Mouse (Mus musculus) adrenal gland, adult 8-10 months (tissue): ENCODE data around the gene Acin1. TPM values are rescaled to one million over a fixed set of nuclear protein-coding genes. Genes with fewer than 3 reads are reported as not detected.

Source experiments
- DNase-seq: peaks from one replicate; pipeline ENCODE4 v3.0.0; 2022
- microRNA-seq, 2 experiments: library from miRNA; unstranded; fragments of <30 nt; microRNA quantifications; one replicate each; pipeline ENCODE4 v1.2.0; 2022
- total RNA-seq, 4 experiments: library from RNA; stranded (reverse); gene quantifications; 2 replicates each; pipeline ENCODE4 v1.2.4; 2022

Acin1 gene
- total RNA-seq, 4 experiments from 2014 or later: 140 to 305 (median 208) TPM

DNA sequence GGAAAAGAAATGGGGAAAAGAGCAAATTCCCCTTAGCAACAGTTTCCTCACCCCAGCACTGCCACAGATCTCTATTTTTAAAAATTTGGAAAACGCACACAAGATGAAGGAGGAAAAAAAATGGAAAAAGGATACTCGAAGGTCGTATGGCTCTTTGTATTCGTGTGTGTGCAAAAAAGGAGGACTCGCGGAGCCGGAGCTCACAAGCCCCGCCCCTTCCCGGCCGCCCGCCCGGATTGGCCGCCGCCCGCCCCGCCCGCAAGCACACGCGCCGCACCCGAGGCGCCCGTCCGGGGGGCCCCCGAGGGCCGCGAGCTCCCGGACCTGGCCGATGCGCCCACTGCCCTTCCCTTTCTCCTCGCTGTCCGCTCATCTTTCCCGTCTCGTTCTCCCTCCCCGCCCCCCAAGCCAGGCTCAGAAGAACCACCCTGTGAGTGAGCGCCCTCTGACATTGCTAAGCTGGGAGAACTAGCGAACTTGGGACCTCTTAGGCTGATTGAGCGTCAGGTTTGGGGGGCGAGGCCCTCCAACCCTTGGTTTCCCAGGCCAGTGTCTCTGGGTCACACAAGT lies 80.9 kb downstream of the Acin1 start, which contains the start of gene 4931414P19Rik:
Gene 4931414P19Rik, minus strand, starts transcription at position 242 of the 570 bp plus-strand sequence.
- DNase-seq: peak; percentile 49

DNA sequence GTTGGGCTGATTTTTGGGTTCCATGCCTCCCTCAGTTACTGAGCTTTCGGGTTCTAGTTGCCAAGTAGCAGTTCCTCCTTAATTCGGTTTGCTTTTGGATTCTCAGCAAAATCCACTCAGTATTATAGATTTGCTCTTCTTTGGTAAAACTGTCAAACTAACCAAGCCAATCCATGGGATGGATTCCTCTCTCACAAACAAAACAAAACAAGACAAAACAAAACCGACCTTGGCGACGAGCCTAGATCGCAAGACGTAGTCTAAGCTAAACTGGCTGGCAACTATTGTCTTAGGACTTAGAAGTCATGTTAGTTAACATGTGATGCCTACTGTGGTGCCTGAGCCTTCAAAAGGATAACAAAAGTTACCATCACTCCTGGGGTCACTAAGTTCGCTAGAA lies 83.0 kb downstream of the Acin1 start:
- DNase-seq: no peak

DNA sequence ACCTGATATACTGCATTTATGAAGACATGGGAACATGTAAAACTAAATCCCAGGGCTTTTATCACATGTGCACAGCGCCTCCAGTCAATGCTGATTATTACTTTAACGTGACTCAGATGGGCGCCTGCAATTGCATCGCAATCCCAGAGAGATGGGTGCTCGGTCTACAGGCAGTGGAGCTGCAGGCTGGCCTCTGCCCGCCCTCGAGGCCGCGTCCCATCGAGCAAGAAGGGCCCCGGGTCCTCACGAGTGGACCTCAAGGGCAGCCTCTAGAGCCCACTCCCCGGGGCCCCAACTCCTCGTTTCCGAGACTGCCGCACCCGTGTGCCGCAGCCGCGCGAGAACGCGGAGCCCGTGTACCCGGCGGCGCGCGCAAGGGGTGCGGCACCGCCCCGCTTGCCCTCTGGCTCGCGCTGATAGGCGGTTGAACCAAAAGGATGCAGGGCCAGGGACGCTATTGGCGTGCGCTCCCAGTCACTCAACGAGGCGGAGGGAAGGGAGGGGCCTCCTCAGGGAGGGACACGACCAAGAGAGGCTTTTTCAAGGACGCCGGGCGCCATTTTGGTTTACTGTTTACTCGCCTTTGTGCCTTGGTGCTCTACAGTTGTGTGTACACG lies 83.6 kb downstream of the Acin1 start:
- DNase-seq: peak; percentile 95

DNA sequence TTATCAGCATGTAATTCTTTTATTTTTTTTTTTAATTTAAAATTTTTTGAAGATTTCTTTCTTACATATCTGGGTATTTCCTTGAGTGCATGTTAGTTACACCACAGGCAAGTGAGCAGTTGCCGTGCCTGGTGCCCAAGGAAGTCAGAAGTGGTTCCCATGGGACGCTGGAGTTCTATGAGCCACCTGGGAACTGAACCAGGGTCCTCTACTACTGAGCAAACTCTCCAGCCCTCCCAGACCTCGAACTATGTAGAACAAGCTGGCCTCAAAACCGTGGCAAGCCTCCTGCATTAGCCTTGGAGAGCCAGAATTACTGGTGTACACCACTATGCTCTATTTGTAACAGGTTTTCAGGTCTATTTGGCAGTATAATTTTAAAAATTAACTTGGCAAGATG lies 84.1 kb downstream of the Acin1 start:
- DNase-seq: no peak

DNA sequence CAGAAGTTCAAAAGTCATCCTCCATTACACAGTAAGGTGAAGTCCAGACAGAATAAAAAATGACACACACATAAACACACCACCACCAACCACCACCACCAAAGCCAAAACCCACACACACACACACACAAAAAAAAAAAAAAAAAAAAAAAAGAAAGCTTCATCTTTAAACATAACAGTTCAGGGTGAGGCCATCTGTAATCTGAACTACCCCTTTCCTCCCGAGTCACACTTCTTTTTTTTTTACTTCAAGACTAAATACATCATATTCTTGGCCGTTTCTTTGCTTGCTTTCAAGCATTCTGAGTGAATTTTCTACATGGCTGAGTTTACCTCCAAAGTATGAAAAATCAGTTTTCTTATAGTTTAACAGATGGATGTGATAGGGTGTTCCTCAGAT lies 85.1 kb downstream of the Acin1 start:
- DNase-seq: no peak

DNA sequence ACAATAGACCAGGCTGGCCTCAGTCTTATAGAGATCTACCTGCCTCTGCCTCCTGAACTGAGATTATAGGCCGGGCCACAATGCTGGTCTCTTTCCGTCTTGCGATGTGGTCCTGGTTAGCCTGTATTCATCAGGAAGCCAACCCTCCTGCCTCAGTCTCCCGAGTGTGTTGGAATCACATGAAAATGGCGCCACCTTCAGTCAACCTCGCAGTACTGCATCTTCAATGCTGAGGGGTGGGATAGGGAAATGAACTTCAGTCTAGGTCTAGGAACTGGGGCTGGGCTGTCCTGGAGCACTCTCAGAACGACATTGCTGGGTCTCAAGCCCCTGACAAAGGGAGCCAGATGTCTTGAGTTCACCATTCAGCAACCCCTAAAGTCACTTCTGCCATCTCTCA lies 89.6 kb downstream of the Acin1 start:
- no peak for DNase-seq

DNA sequence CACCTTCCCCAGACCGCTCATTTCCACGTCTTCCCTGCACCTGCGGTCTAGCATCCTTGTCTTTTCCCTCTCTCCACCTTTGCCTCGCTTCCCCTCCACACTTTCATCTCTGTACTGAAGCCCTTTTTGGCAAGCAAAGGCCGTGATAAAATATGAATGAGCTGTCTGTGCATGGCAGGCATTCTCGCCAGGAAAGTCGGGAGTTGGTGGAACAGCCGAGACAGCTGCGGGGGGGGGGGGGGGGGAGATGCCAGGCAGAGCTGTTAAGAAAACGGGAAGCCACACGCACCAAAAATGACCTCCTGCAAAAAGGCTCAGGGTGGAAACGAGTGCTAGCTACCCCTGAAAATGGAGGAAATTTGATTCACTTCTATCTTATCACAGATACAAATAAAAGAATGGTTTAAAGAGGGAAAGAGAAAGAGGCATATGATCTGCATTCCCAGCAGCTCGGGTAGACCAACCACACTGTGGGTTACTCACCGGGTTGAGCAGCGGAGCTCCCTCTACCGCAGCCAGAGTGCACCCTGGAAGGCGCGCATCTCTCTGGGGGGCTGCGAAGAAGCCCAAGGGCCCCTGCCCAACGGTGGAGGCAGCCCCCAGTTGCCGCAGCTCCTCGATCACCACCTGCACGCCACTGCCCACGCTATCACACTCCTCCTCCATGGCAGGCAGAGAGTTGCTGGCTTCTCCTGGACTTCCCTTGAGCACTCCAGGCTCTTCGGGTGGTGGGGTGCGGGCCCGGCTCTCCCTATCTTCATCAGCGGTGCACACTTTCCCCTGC lies 91.9 kb downstream of the Acin1 start:
- no peak for DNase-seq

DNA sequence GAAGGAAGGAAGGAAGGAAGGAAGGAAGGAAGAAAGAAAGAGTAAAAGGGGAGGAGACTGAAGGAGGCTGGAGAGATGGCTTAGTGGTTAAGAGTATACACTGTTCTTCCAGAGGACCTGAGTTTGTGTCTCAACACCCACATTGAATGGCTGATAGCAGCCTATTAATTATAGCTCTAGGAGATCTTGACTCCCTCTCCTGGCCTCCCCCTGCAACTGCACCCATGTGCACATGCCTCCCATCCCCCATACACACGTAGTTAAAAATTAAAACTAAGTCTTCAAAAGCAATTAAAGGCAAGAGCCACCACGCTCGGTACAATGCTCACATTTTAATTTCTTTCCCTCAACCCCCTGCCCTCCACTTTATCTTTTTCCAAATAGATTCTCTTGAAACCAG lies 92.7 kb downstream of the Acin1 start:
- no peak for DNase-seq

DNA sequence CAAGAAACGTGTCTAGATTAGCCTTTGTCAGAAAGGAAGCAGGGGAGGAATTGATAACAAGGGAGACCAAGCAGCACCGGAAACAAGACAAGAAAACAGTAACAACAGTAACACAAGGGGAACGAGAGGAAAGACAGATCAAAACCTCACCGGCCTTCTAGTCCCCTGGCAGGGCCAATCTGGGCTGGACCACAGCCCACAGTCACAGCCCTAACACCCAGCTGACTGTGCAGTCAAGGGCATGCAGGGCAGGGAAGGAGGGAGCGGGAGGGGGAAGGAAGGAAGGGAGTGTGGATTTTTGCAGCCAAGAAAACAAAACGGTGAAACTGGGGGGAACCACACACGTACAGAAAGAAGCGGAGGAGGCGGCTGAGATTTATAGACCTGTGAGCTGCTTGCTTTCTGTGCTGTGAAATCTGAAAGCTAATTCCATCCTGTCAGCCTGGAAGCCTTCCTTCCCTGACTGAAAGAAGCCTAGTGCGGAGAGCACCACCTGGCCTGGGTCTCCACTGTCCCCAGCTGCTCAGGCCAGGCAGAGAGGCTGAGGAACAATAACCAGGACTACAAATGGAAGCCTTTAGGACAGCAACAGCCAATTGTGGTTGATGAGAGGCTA lies 94.3 kb downstream of the Acin1 start:
- no peak for DNase-seq

Small RNAs within 50 kb of the gene (microRNA-seq; reads per million reads assigned to microRNA genes)
- gene Mir686: 0 to 0.17 reads per million in 2 experiments
- gene Mir6948: 0 to 1.0 reads per million in 2 experiments

Other genes with a start within 250 kb of the Acin1 start
- 100 to 1,000 TPM; 119 to 147 (median 137) TPM for gene Lrp10, start 222.8 kb downstream of the Acin1 start, total RNA-seq
- 1 to 10 TPM in 1 of 4 experiments, under 1 TPM in 3; 0.25 to 1.9 (median 0.45) TPM for gene Rem2, start 210.8 kb downstream of the Acin1 start, total RNA-seq
- 10 to 100 TPM; 48.4 to 53.6 (median 50.9) TPM for gene Prmt5, start 169.4 kb downstream of the Acin1 start, total RNA-seq
- gene Haus4, start 132.3 kb downstream of the Acin1 start, total RNA-seq: 10 to 100 TPM; 24.1 to 34.1 (median 29.4) TPM
- 10 to 100 TPM; 23.7 to 41.6 (median 32.6) TPM for gene Ajuba, start 109.4 kb downstream of the Acin1 start, total RNA-seq
- 1 to 10 TPM; 3.6 to 6.2 (median 5.0) TPM for gene 4931414P19Rik, start 80.9 kb downstream of the Acin1 start, total RNA-seq
- gene Psmb5, start 68.9 kb downstream of the Acin1 start, total RNA-seq: 100 to 1,000 TPM; 254 to 479 (median 341) TPM
- gene Psmb11, start 65.5 kb downstream of the Acin1 start, total RNA-seq: not detected
- gene Gm17606, start 46.0 kb downstream of the Acin1 start, total RNA-seq: not detected
- 1 to 10 TPM in 2 of 4 experiments, under 1 TPM in 2; 0.46 to 2.0 (median 1.3) TPM for gene Cdh24, start 45.6 kb downstream of the Acin1 start, total RNA-seq
- 10 to 100 TPM; 34.2 to 43.9 (median 39.6) TPM for gene 1700123O20Rik, start 715 bp downstream of the Acin1 start, total RNA-seq
- under 1 TPM in 2 of 4 experiments, not detected in 2; 0.19 to 0.59 TPM for gene Gm29776, start 11.9 kb upstream of the Acin1 start, total RNA-seq
- gene Cebpe, start 25.2 kb upstream of the Acin1 start, total RNA-seq: not detected
- 10 to 100 TPM; 26.6 to 51.8 (median 40.3) TPM for gene Slc7a8, start 95.0 kb upstream of the Acin1 start, total RNA-seq
- gene Rnf212b, start 127.2 kb upstream of the Acin1 start, total RNA-seq: 1 to 10 TPM in 2 of 4 experiments, under 1 TPM in 2; 0.77 to 1.7 (median 1.2) TPM
- 10 to 100 TPM; 18.7 to 29.2 (median 21.7) TPM for gene Homez, start 184.0 kb upstream of the Acin1 start, total RNA-seq
- 10 to 100 TPM; 18.5 to 26.6 (median 21.6) TPM for gene Ppp1r3e, start 190.6 kb upstream of the Acin1 start, total RNA-seq
- 10 to 100 TPM; 62.9 to 88.0 (median 73.9) TPM for gene Bcl2l2, start 196.4 kb upstream of the Acin1 start, total RNA-seq
- gene Gm20521, start 196.5 kb upstream of the Acin1 start, total RNA-seq: 1 to 10 TPM in 3 of 4 experiments, under 1 TPM in 1; 0.99 to 9.0 (median 4.4) TPM
- gene Pabpn1, start 205.6 kb upstream of the Acin1 start, total RNA-seq: 100 to 1,000 TPM; 157 to 316 (median 238) TPM
- gene Slc22a17, start 226.2 kb upstream of the Acin1 start, total RNA-seq: 10 to 100 TPM; 44.9 to 81.7 (median 60.3) TPM
- 1 to 10 TPM; 2.5 to 4.4 (median 3.2) TPM for gene Efs, start 239.2 kb upstream of the Acin1 start, total RNA-seq
- not detected for gene Il25, start 245.8 kb upstream of the Acin1 start, total RNA-seq
- gene Cmtm5, start 249.3 kb upstream of the Acin1 start, total RNA-seq: under 1 TPM; 0.42 to 0.67 (median 0.60) TPM